ENCODE assay signal across 14 mouse cellular contexts in genomic region chr13:59892961-59893360, GRCm38 (mm10).
DNase-seq lines count a peak whose midpoint lies in the region.
"Had no signal": no experiment of that assay in that cellular context is flagged by ENCODE, and none has a peak within 500 bp of the region (broad histone marks: within the 10 kb centered on the region; RNA-seq: fewer than 3 reads in every experiment).

No protein-coding gene starts in this region.

- H3K27ac ChIP-seq in heart, embryonic 10.5 days = peak overlapping the region; percentile 65; the same call in 1 of the 2 replicates
- H3K27ac ChIP-seq: heart, embryonic 15.5 days; limb, embryonic 15.5 days; macrophage; neural tube, embryonic 15.5 days had no signal

- 60% methylated on average over 8 of the region's 8 CpGs for WGBS in heart, embryonic 10.5 days

- peaks cover 32% of the 10 kb centered on the region for H3K4me1 ChIP-seq in heart, embryonic 10.5 days

- no peak for DNase-seq in heart, embryonic 10.5 days (ENCODE audit: low spot score)
- DNase-seq in heart, adult 9 months (ENCODE audit: low spot score in 2 of 2) = no peak
- DNase-seq in NIH3T3 (ENCODE audit: low read depth) = peak; percentile 24
- DNase-seq in kidney, adult 11 months = peak; percentile 64
- DNase-seq in kidney, postnatal 25 days = peak; percentile 58 to 80
- no peak for DNase-seq in spleen, adult 18-20 months
- no peak for DNase-seq in cerebellum, postnatal 36 days
- no peak for DNase-seq in right cerebral cortex, postnatal 4 days
- DNase-seq: embryo, embryonic 11 days; gastrocnemius, postnatal 25 days had no signal

- H3K36me3 ChIP-seq in heart, embryonic 10.5 days = no peaks in the 10 kb centered on the region
- H3K36me3 ChIP-seq: heart, embryonic 15.5 days; limb, embryonic 15.5 days; neural tube, embryonic 15.5 days had no signal

- no peaks in the 10 kb centered on the region for H3K27me3 ChIP-seq in heart, embryonic 10.5 days (ENCODE audit: insufficient read depth, poor library complexity, severe bottlenecking)
- H3K27me3 ChIP-seq: heart, embryonic 15.5 days; limb, embryonic 15.5 days; neural tube, embryonic 15.5 days had no signal

- no peaks in the 10 kb centered on the region for H3K9me3 ChIP-seq in heart, embryonic 10.5 days
- H3K9me3 ChIP-seq: heart, embryonic 15.5 days; limb, embryonic 15.5 days; neural tube, embryonic 15.5 days had no signal

- H3K4me3 ChIP-seq in heart, embryonic 10.5 days = no peak overlapping the region
- H3K4me3 ChIP-seq: heart, embryonic 15.5 days; limb, embryonic 15.5 days; neural tube, embryonic 15.5 days had no signal

Comparison
In these comparisons a context has a peak if more than half of its experiments do, and no peak if none do; other contexts are left out.
1. DNase-seq: peak in NIH3T3 (single experiment), kidney, adult 11 months (single experiment) and kidney, postnatal 25 days (2 of 2); none in heart, embryonic 10.5 days (single experiment), heart, adult 9 months (0 of 2), spleen, adult 18-20 months (0 of 2), cerebellum, postnatal 36 days (0 of 2) and right cerebral cortex, postnatal 4 days (single experiment).